Mouse (Mus musculus): Measurements from ENCODE around the gene Lmntd1. TPM values are rescaled to one million over a fixed set of nuclear protein-coding genes. Genes with fewer than 3 reads are reported as not detected.

Gene Lmntd1
- polyA plus RNA-seq, 1 experiment from 2014 or later, result not detected

- Histone ChIP-seq H3K27me3 (ENCODE audit: control insufficient read depth, insufficient read depth, low read depth, low read length) (no peaks in the 10 kb centered on the region), H3K4me1 (ENCODE audit: control insufficient read depth, low read depth, low read length) (no peaks in the 10 kb centered on the region), H3K9me3 (replicated peaks; ENCODE audit: control insufficient read depth, low read length) (no peaks in the 10 kb centered on the region), H3K4me3 (ENCODE audit: low read depth, low read length) (no peak overlapping the region), H3K27ac (ENCODE audit: low read length) (no peak overlapping the region), H3K9ac (ENCODE audit: low read depth, low read length) (no peak overlapping the region), H3K4me2 (ENCODE audit: low read depth, low read length) (no peak overlapping the region), H3K36me3 (ENCODE audit: control insufficient read depth, insufficient read depth) (no peaks in the 10 kb centered on the region)
- ATAC-seq (ENCODE audit: low read depth), result no peak
- WGBS (ENCODE audit: insufficient replicate concordance), result 75% methylated on average over 5 of the region's 5 CpGs
Measured at GRCm38 (mm10) chr6:145610901-145611300, 3.2 kb downstream of the Lmntd1 start.

DNA sequence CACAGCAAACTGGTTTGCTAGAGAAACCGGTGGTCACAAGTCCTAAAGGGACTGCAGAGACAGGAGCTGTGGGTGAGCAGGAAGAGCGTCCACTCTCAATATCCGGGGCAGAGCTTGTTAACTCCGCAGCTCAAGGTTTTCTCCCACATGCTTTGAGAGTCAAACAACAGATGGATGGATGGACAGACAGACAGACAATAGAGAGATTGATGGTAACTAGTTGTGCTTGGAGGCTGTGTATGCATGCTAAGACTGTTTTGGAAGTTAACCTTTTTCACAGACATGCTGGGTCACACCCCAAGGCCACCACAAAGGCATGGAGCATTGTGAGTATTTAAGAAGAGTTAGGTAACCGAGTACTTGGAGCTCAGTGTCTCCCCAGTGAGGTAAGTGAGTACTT is 5.4 kb downstream of the Lmntd1 start:
- Histone ChIP-seq H3K9ac (ENCODE audit: low read depth, low read length) (no peak overlapping the region), H3K36me3 (ENCODE audit: control insufficient read depth, insufficient read depth) (no peaks in the 10 kb centered on the region), H3K4me2 (ENCODE audit: low read depth, low read length) (no peak overlapping the region), H3K4me1 (ENCODE audit: control insufficient read depth, low read depth, low read length) (no peaks in the 10 kb centered on the region), H3K9me3 (replicated peaks; ENCODE audit: control insufficient read depth, low read length) (no peaks in the 10 kb centered on the region), H3K27ac (ENCODE audit: low read length) (no peak overlapping the region), H3K4me3 (ENCODE audit: low read depth, low read length) (no peak overlapping the region), H3K27me3 (ENCODE audit: control insufficient read depth, insufficient read depth, low read depth, low read length) (no peaks in the 10 kb centered on the region)
- 59% methylated on average over 5 of the region's 5 CpGs for WGBS (ENCODE audit: insufficient replicate concordance)
- ATAC-seq (ENCODE audit: low read depth), result no peak

- WGBS (ENCODE audit: insufficient replicate concordance), result 73% methylated on average over 4 of the region's 4 CpGs
- no peaks in the 10 kb centered on the region for H3K9me3 ChIP-seq (replicated peaks; ENCODE audit: control insufficient read depth, low read length)
Measured at GRCm38 (mm10) chr6:145607746-145608145, 6.4 kb downstream of the Lmntd1 start.

GRCm38 (mm10) chr6:145605203-145605602 is 8.9 kb downstream of the Lmntd1 start:
- 37% methylated on average over 3 of the region's 3 CpGs for WGBS (ENCODE audit: insufficient replicate concordance)
- no peak overlapping the region for H3K4me3 ChIP-seq (ENCODE audit: low read depth, low read length)
- H3K4me1 ChIP-seq (ENCODE audit: control insufficient read depth, low read depth, low read length), result no peaks in the 10 kb centered on the region
- ATAC-seq (ENCODE audit: low read depth), result no peak
- H3K27ac ChIP-seq (ENCODE audit: low read length), result no peak overlapping the region
- H3K4me2 ChIP-seq (ENCODE audit: low read depth, low read length), result no peak overlapping the region
- no peaks in the 10 kb centered on the region for H3K36me3 ChIP-seq (ENCODE audit: control insufficient read depth, insufficient read depth)
- no peaks in the 10 kb centered on the region for H3K27me3 ChIP-seq (ENCODE audit: control insufficient read depth, insufficient read depth, low read depth, low read length)
- H3K9me3 ChIP-seq (replicated peaks; ENCODE audit: control insufficient read depth, low read length), result no peaks in the 10 kb centered on the region
- H3K9ac ChIP-seq (ENCODE audit: low read depth, low read length), result no peak overlapping the region

More at GRCm38 (mm10) chr6:145607746-145608145, 6.4 kb downstream of the Lmntd1 start:
- Histone ChIP-seq H3K4me2 (ENCODE audit: low read depth, low read length) (no peak overlapping the region), H3K9ac (ENCODE audit: low read depth, low read length) (no peak overlapping the region), H3K27me3 (ENCODE audit: control insufficient read depth, insufficient read depth, low read depth, low read length) (no peaks in the 10 kb centered on the region), H3K4me1 (ENCODE audit: control insufficient read depth, low read depth, low read length) (no peaks in the 10 kb centered on the region), H3K4me3 (ENCODE audit: low read depth, low read length) (no peak overlapping the region), H3K27ac (ENCODE audit: low read length) (no peak overlapping the region), H3K36me3 (ENCODE audit: control insufficient read depth, insufficient read depth) (no peaks in the 10 kb centered on the region)
- ATAC-seq (ENCODE audit: low read depth), result no peak

GRCm38 (mm10) chr6:145604648-145605047 is 9.5 kb downstream of the Lmntd1 start:
- Histone ChIP-seq H3K4me2 (ENCODE audit: low read depth, low read length) (no peak overlapping the region), H3K9ac (ENCODE audit: low read depth, low read length) (no peak overlapping the region), H3K4me1 (ENCODE audit: control insufficient read depth, low read depth, low read length) (no peaks in the 10 kb centered on the region), H3K9me3 (replicated peaks; ENCODE audit: control insufficient read depth, low read length) (no peaks in the 10 kb centered on the region), H3K36me3 (ENCODE audit: control insufficient read depth, insufficient read depth) (no peaks in the 10 kb centered on the region), H3K4me3 (ENCODE audit: low read depth, low read length) (no peak overlapping the region), H3K27ac (ENCODE audit: low read length) (no peak overlapping the region), H3K27me3 (ENCODE audit: control insufficient read depth, insufficient read depth, low read depth, low read length) (no peaks in the 10 kb centered on the region)
- 12% methylated on average over 4 of the region's 4 CpGs for WGBS (ENCODE audit: insufficient replicate concordance)
- no peak for ATAC-seq (ENCODE audit: low read depth)

- H3K27ac ChIP-seq (ENCODE audit: low read length), result no peak overlapping the region
- no peak overlapping the region for H3K4me3 ChIP-seq (ENCODE audit: low read depth, low read length)
- H3K4me2 ChIP-seq (ENCODE audit: low read depth, low read length), result no peak overlapping the region
- H3K9ac ChIP-seq (ENCODE audit: low read depth, low read length), result no peak overlapping the region
- no peak for ATAC-seq (ENCODE audit: low read depth)
- no peaks in the 10 kb centered on the region for H3K27me3 ChIP-seq (ENCODE audit: control insufficient read depth, insufficient read depth, low read depth, low read length)
- H3K9me3 ChIP-seq (replicated peaks; ENCODE audit: control insufficient read depth, low read length), result no peaks in the 10 kb centered on the region
- no peaks in the 10 kb centered on the region for H3K4me1 ChIP-seq (ENCODE audit: control insufficient read depth, low read depth, low read length)
- WGBS (ENCODE audit: insufficient replicate concordance), result 52% methylated on average over 2 of the region's 2 CpGs
- H3K36me3 ChIP-seq (ENCODE audit: control insufficient read depth, insufficient read depth), result no peaks in the 10 kb centered on the region
Measured at GRCm38 (mm10) chr6:145604126-145604525, 10.0 kb downstream of the Lmntd1 start.

DNA sequence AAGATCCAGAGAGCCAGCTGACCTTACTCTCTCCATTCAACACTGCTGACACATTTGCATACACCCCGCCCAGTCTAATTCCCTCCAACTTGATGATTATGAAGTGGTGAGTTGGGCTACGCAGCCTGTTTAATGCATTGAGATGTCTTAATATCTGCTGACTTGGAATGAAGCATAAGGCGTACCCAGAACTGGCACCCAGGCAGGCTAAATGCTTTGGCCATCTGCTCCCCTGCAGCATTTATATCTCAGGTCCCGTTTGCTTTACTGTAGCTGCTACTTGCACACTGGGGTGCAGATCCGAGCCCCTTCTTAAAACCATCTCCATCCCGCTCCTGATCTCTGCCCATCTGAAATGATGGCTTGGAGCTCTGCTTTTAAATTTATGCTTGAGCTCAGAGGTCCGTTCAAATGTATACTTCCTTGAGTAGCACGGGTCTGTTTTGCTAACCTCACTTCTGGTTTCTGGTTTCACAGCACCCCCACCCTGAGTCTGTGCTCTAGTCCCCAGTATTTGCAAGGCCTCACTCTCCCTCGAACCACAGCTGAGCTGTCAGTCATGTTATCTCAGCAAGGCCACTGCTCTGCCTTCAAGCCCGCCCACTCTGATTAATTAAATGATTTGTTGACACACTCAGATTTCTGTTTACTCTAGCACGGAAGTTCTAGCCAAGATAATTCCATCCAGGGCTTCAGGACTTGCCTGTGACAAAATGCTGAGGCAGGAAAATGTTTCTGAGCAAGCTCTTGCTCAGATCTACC is 15.1 kb downstream of the Lmntd1 start:
- no peak overlapping the region for H3K9ac ChIP-seq (ENCODE audit: low read depth, low read length)

DNA sequence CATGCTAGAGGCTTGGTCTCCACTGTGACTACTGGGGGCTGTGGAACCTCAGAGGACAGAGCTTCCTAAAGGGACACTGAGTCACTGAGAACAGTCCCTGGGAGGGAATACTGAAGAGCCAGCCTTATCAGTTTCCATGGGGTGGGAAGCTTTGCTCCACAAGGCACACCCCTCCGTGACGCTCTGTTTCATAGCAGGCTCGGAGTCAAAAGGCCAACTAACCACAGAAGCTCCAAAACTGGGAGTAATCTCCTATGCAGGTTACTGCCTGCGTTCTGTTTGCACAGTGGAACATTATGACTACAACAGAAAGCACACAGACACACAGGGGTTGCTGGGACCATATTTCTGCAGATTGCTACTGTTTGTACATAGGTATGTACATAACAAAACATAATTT is 18.2 kb downstream of the Lmntd1 start:
- Histone ChIP-seq H3K4me2 (ENCODE audit: low read depth, low read length) (no peak overlapping the region), H3K9me3 (replicated peaks; ENCODE audit: control insufficient read depth, low read length) (no peaks in the 10 kb centered on the region), H3K9ac (ENCODE audit: low read depth, low read length) (no peak overlapping the region), H3K27me3 (ENCODE audit: control insufficient read depth, insufficient read depth, low read depth, low read length) (no peaks in the 10 kb centered on the region), H3K36me3 (ENCODE audit: control insufficient read depth, insufficient read depth) (no peaks in the 10 kb centered on the region), H3K27ac (ENCODE audit: low read length) (no peak overlapping the region), H3K4me3 (ENCODE audit: low read depth, low read length) (no peak overlapping the region), H3K4me1 (ENCODE audit: control insufficient read depth, low read depth, low read length) (no peaks in the 10 kb centered on the region; the same call in 1 of the 2 replicates)
- WGBS (ENCODE audit: insufficient replicate concordance), result 55% methylated on average over 4 of the region's 4 CpGs
- ATAC-seq (ENCODE audit: low read depth), result peak; percentile 19; the same call in 1 of the 2 replicates

More for the DNA sequence above, 15.1 kb downstream of the Lmntd1 start:
- Histone ChIP-seq H3K36me3 (ENCODE audit: control insufficient read depth, insufficient read depth) (no peaks in the 10 kb centered on the region), H3K27me3 (ENCODE audit: control insufficient read depth, insufficient read depth, low read depth, low read length) (no peaks in the 10 kb centered on the region), H3K9me3 (replicated peaks; ENCODE audit: control insufficient read depth, low read length) (no peaks in the 10 kb centered on the region), H3K4me1 (ENCODE audit: control insufficient read depth, low read depth, low read length) (no peaks in the 10 kb centered on the region; the same call in 1 of the 2 replicates), H3K4me2 (ENCODE audit: low read depth, low read length) (no peak overlapping the region), H3K4me3 (ENCODE audit: low read depth, low read length) (no peak overlapping the region), H3K27ac (ENCODE audit: low read length) (no peak overlapping the region)
- ATAC-seq (ENCODE audit: low read depth), result no peak; the same call in 1 of the 2 replicates
- WGBS (ENCODE audit: insufficient replicate concordance), result 37% methylated on average over 11 of the region's 11 CpGs

DNA sequence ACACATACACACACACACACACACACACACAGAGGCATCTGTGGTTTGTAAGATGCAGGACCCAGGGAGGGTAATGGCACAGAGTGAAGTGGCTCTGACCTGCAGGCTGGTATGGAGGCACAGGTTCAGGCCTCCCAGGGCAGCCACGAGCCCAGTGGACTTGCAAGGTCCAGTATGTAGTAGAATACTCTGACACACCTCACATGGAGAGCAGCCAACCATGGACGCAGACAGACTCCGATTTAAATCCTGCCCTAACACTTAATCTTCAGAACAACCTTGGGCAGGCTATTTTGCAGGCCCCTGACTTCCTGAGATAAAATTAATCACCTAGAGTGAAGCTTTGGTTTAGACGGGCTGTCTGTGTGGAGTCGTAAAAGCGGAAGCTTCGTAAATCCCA is 20.1 kb downstream of the Lmntd1 start:
- no peaks in the 10 kb centered on the region for H3K36me3 ChIP-seq (ENCODE audit: control insufficient read depth, insufficient read depth)
- H3K9me3 ChIP-seq (replicated peaks; ENCODE audit: control insufficient read depth, low read length), result no peaks in the 10 kb centered on the region
- H3K4me2 ChIP-seq (ENCODE audit: low read depth, low read length), result no peak overlapping the region
- H3K4me3 ChIP-seq (ENCODE audit: low read depth, low read length), result no peak overlapping the region
- ATAC-seq (ENCODE audit: low read depth), result no peak
- WGBS (ENCODE audit: insufficient replicate concordance), result 40% methylated on average over 7 of the region's 7 CpGs
- H3K27ac ChIP-seq (ENCODE audit: low read length), result no peak overlapping the region
- no peaks in the 10 kb centered on the region; the same call in 1 of the 2 replicates for H3K4me1 ChIP-seq (ENCODE audit: control insufficient read depth, low read depth, low read length)
- H3K27me3 ChIP-seq (ENCODE audit: control insufficient read depth, insufficient read depth, low read depth, low read length), result no peaks in the 10 kb centered on the region
- no peak overlapping the region for H3K9ac ChIP-seq (ENCODE audit: low read depth, low read length)

Data from liver, embryonic 16.5 days (tissue).